Mouse (Mus musculus) stomach, embryonic 14.5 days (tissue): Measurements from ENCODE around the gene Usp44. TPM values are rescaled to one million over a fixed set of nuclear protein-coding genes. Genes with fewer than 3 reads are reported as not detected.
A peak's percentile ranks its signal among the peaks of the same experiment; 100 is the strongest.

Source experiments
- ATAC-seq: fragments of 200-750 bp; cut with Nextera tagmentation; 2 replicates; pipeline ENCODE4 v1.8.0; 2017; ENCODE audit warnings: low read depth, moderate TSS enrichment; ENCODE audit not compliant: insufficient number of reproducible peaks, insufficient read depth, low FRiP score
- H3K27ac ChIP-seq: fragments of 300-500 bp; sonication (generic); 2 replicates; pipeline ENCODE4 v1.5.1; 2014; ENCODE audit warnings: mild to moderate bottlenecking, low read length, moderate library complexity, mixed read lengths
- H3K27me3 ChIP-seq: fragments of 300-500 bp; sonication (generic); 2 replicates; pipeline ENCODE4 v1.6.1; 2014; ENCODE audit warnings: low read length, control low read depth, mixed read lengths; ENCODE audit not compliant: control insufficient read depth, insufficient read depth
- H3K36me3 ChIP-seq: fragments of 300-500 bp; sonication (generic); 2 replicates; pipeline ENCODE4 v1.6.1; 2014; ENCODE audit warnings: mild to moderate bottlenecking, control low read depth, low read length, moderate library complexity, mixed read lengths; ENCODE audit not compliant: control insufficient read depth, insufficient read depth
- H3K4me1 ChIP-seq: fragments of 300-500 bp; sonication (generic); 2 replicates; pipeline ENCODE4 v1.6.1; 2014; ENCODE audit warnings: low read length, control low read depth, mixed read lengths; ENCODE audit not compliant: control insufficient read depth, insufficient read depth
- H3K4me2 ChIP-seq: fragments of 300-500 bp; sonication (generic); replicated peaks from 2 replicates; pipeline ENCODE4 v1.6.1; 2014; ENCODE audit warnings: low read depth, low read length, control low read depth
- H3K4me3 ChIP-seq: fragments of 300-500 bp; sonication (generic); 2 replicates; pipeline ENCODE4 v1.5.1; 2014; ENCODE audit warnings: low read depth, low read length, control low read depth
- H3K9ac ChIP-seq: fragments of 300-500 bp; sonication (generic); replicated peaks from 2 replicates; pipeline ENCODE4 v1.6.1; 2014; ENCODE audit warnings: low read depth, mild to moderate bottlenecking, control low read depth, low read length, moderate library complexity, mixed read lengths
- H3K9me3 ChIP-seq: fragments of 300-500 bp; sonication (generic); 2 replicates; pipeline ENCODE4 v1.6.1; 2016; ENCODE audit warnings: low read depth, low read length, control low read depth; ENCODE audit not compliant: control insufficient read depth
- WGBS: fragments of 180-500 bp; shearing (Covaris S2); extraction: QIAGEN DNeasy Blood & Tissue Kit; methylation state at CpG from one replicate; pipeline ENCODE4 v1.1.7; 2014; 5-methylcytosine and 5-hydroxymethylcytosine counted together
- polyA plus RNA-seq: library from polyadenylated mRNA; unstranded; fragments of >200 nt; fragmentation: Nextera tagmentation; extraction: Ambion mirVana; gene quantifications from 2 replicates; pipeline ENCODE4 v1.2.1, GENCODE M21; 2014

The Usp44 gene
- polyA plus RNA-seq, 1 experiment from 2014 or later = 0.61 TPM

GRCm38 (mm10) chr10:93878732-93879131 lies 47.4 kb downstream of the Usp44 start:
- WGBS = 94% methylated on average over 4 of the region's 4 CpGs
- Histone ChIP-seq H3K36me3 (peaks cover 31% of the 10 kb centered on the region), H3K9ac (no peak overlapping the region), H3K4me2 (no peak overlapping the region), H3K4me3 (no peak overlapping the region), H3K27me3 (no peaks in the 10 kb centered on the region), H3K27ac (no peak overlapping the region), H3K4me1 (no peaks in the 10 kb centered on the region), H3K9me3 (no peaks in the 10 kb centered on the region)
- ATAC-seq = no peak

- no peaks in the 10 kb centered on the region for H3K4me1 ChIP-seq
- H3K4me2 ChIP-seq = no peak overlapping the region
- no peak overlapping the region for H3K27ac ChIP-seq
- no peaks in the 10 kb centered on the region for H3K27me3 ChIP-seq
- H3K9me3 ChIP-seq = no peaks in the 10 kb centered on the region
- no peak overlapping the region for H3K4me3 ChIP-seq
- ATAC-seq = no peak
- H3K9ac ChIP-seq = no peak overlapping the region
- peaks cover 49% of the 10 kb centered on the region for H3K36me3 ChIP-seq
Observed at GRCm38 (mm10) chr10:93881918-93882317, 50.6 kb downstream of the Usp44 start.

- no peak overlapping the region for H3K4me2 ChIP-seq
- no peaks in the 10 kb centered on the region for H3K27me3 ChIP-seq
- ATAC-seq = peak; percentile 61; the same call in 1 of the 2 replicates
- H3K9ac ChIP-seq = no peak overlapping the region
- no peak overlapping the region for H3K27ac ChIP-seq
- 80% methylated on average over 8 of the region's 8 CpGs for WGBS
- H3K4me3 ChIP-seq = no peak overlapping the region
- H3K4me1 ChIP-seq = no peaks in the 10 kb centered on the region; the same call in 1 of the 2 replicates
- H3K36me3 ChIP-seq = peaks cover 51% of the 10 kb centered on the region
- no peaks in the 10 kb centered on the region for H3K9me3 ChIP-seq
Observed at GRCm38 (mm10) chr10:93882738-93883364, 51.5 kb downstream of the Usp44 start.

- no peaks in the 10 kb centered on the region for H3K27me3 ChIP-seq
- H3K4me3 ChIP-seq = no peak overlapping the region
- ATAC-seq = no peak
- H3K36me3 ChIP-seq = peaks cover 34% of the 10 kb centered on the region; the same call in 1 of the 2 replicates
- WGBS = 85% methylated on average over 14 of the region's 14 CpGs
- H3K9ac ChIP-seq = no peak overlapping the region
- no peak overlapping the region for H3K4me2 ChIP-seq
- H3K4me1 ChIP-seq = peaks cover 5% of the 10 kb centered on the region; the same call in 1 of the 2 replicates
- no peaks in the 10 kb centered on the region for H3K9me3 ChIP-seq
- H3K27ac ChIP-seq = no peak overlapping the region
Observed at GRCm38 (mm10) chr10:93885839-93886477, 54.6 kb downstream of the Usp44 start.

GRCm38 (mm10) chr10:93888590-93888934 lies 57.2 kb downstream of the Usp44 start:
- Histone ChIP-seq H3K27me3 (no peaks in the 10 kb centered on the region), H3K4me3 (peak overlapping the region; percentile 97), H3K4me1 (peaks cover 5% of the 10 kb centered on the region; the same call in 1 of the 2 replicates), H3K27ac (no peak overlapping the region; the same call in 1 of the 2 replicates), H3K9ac (peak overlapping the region; percentile 92), H3K9me3 (no peaks in the 10 kb centered on the region), H3K4me2 (peak overlapping the region; percentile 94), H3K36me3 (peaks cover 27% of the 10 kb centered on the region; the same call in 1 of the 2 replicates)
- 12% methylated on average over 10 of the region's 10 CpGs for WGBS
- ATAC-seq = no peak

- H3K27ac ChIP-seq = peak overlapping the region; percentile 90
- peak overlapping the region; percentile 94 for H3K4me2 ChIP-seq
- peaks cover 5% of the 10 kb centered on the region; the same call in 1 of the 2 replicates for H3K4me1 ChIP-seq
- under 1% methylated on average over 38 of the region's 38 CpGs for WGBS
- peaks cover 23% of the 10 kb centered on the region; the same call in 1 of the 2 replicates for H3K36me3 ChIP-seq
- peak; percentile 57 for ATAC-seq
- no peaks in the 10 kb centered on the region for H3K9me3 ChIP-seq
- H3K4me3 ChIP-seq = peak overlapping the region; percentile 97
- no peaks in the 10 kb centered on the region for H3K27me3 ChIP-seq
- peak overlapping the region; percentile 92 for H3K9ac ChIP-seq
Observed at GRCm38 (mm10) chr10:93888935-93889578, 57.7 kb downstream of the Usp44 start.

GRCm38 (mm10) chr10:93889579-93889950 lies 58.2 kb downstream of the Usp44 start:
- no peaks in the 10 kb centered on the region for H3K9me3 ChIP-seq
- peak; percentile 97 for ATAC-seq
- peak overlapping the region; percentile 94 for H3K4me2 ChIP-seq
- H3K4me1 ChIP-seq = peaks cover 5% of the 10 kb centered on the region; the same call in 1 of the 2 replicates
- peak overlapping the region; percentile 90 for H3K27ac ChIP-seq
- H3K27me3 ChIP-seq = no peaks in the 10 kb centered on the region
- peaks cover 22% of the 10 kb centered on the region; the same call in 1 of the 2 replicates for H3K36me3 ChIP-seq
- peak overlapping the region; percentile 97 for H3K4me3 ChIP-seq
- under 1% methylated on average over 20 of the region's 30 CpGs for WGBS
- H3K9ac ChIP-seq = peak overlapping the region; percentile 92

- Histone ChIP-seq H3K4me3 (peak overlapping the region; percentile 97), H3K4me1 (peaks cover 5% of the 10 kb centered on the region; the same call in 1 of the 2 replicates), H3K36me3 (peaks cover 18% of the 10 kb centered on the region; the same call in 1 of the 2 replicates), H3K27ac (no peak overlapping the region), H3K27me3 (no peaks in the 10 kb centered on the region), H3K9ac (peak overlapping the region; percentile 92), H3K4me2 (peak overlapping the region; percentile 94), H3K9me3 (no peaks in the 10 kb centered on the region)
- under 1% methylated on average over 22 of the region's 22 CpGs for WGBS
- peak; percentile 4; the same call in 1 of the 2 replicates for ATAC-seq
Observed at GRCm38 (mm10) chr10:93889976-93890375, 58.6 kb downstream of the Usp44 start.
